Mouse (Mus musculus) liver, adult 2 months (tissue): ENCODE measurements around the gene Syt6. TPM values are rescaled to one million over a fixed set of nuclear protein-coding genes. Genes with fewer than 3 reads are reported as not detected.

Experiments used
- DNase-seq: peaks from one replicate; pipeline ENCODE4 v3.0.0-alpha.2; 2011; ENCODE audit warnings: low read depth, low spot score; ENCODE audit errors: extremely low read depth
- H3K27ac ChIP-seq: fragments of 200-500 bp; replicated peaks from 2 replicates; pipeline ENCODE4 v1.5.1; 2012; ENCODE audit warnings: low read depth, mild to moderate bottlenecking, control low read depth, inconsistent platforms, low read length; ENCODE audit not compliant: insufficient read depth
- H3K27me3 ChIP-seq: fragments of 200-500 bp; 2 replicates; pipeline ENCODE4 v1.6.1; 2012; ENCODE audit warnings: mild to moderate bottlenecking, moderate library complexity, low read length, inconsistent platforms; ENCODE audit not compliant: control insufficient read depth, insufficient read depth
- H3K36me3 ChIP-seq: fragments of 200-500 bp; 2 replicates; pipeline ENCODE4 v1.6.1; 2012; ENCODE audit warnings: low read length, inconsistent platforms; ENCODE audit not compliant: control insufficient read depth, insufficient read depth
- H3K4me1 ChIP-seq: fragments of 200-500 bp; 2 replicates; pipeline ENCODE4 v1.6.1; 2011; ENCODE audit warnings: low read length; ENCODE audit not compliant: control insufficient read depth, insufficient read depth
- H3K4me3 ChIP-seq: fragments of 200-500 bp; 2 replicates; pipeline ENCODE4 v1.5.1; 2011; ENCODE audit warnings: low read depth, mild to moderate bottlenecking, control low read depth, low read length, moderate library complexity; ENCODE audit not compliant: insufficient read depth
- H3K79me2 ChIP-seq: fragments of 200-500 bp; 2 replicates; pipeline ENCODE4 v1.6.1; 2012; ENCODE audit warnings: inconsistent platforms, mild to moderate bottlenecking, low read length, moderate library complexity; ENCODE audit not compliant: control insufficient read depth, insufficient read depth
- H3K9ac ChIP-seq: fragments of 200-500 bp; 2 replicates; pipeline ENCODE4 v1.6.1; 2012; ENCODE audit warnings: low read depth, mild to moderate bottlenecking, control low read depth, inconsistent platforms, low read length
- CTCF ChIP-seq: fragments of 200-500 bp; IDR thresholded peaks from 2 replicates; pipeline ENCODE4 v1.5.1; 2011; ENCODE audit warnings: low read depth, low read length, control low read depth
- POLR2A ChIP-seq: fragments of 200-500 bp; IDR thresholded peaks from 2 replicates; pipeline ENCODE4 v1.6.1; 2011; ENCODE audit warnings: low read length, control low read depth; ENCODE audit not compliant: insufficient read depth; ENCODE audit errors: extremely low read depth
- WGBS: fragments of 180-500 bp; shearing (Covaris S2); methylation state at CpG from one replicate; pipeline ENCODE4 v1.1.7; 2018; 5-methylcytosine and 5-hydroxymethylcytosine counted together
- polyA plus RNA-seq: library from polyadenylated mRNA; depleted of rRNA; stranded (reverse); fragments of >200 nt; gene quantifications from 2 replicates; pipeline ENCODE4 v1.2.3, GENCODE M21; 2012
- total RNA-seq: library from RNA; depleted of rRNA; stranded (reverse); fragments of >200 nt; gene quantifications from 2 replicates; pipeline ENCODE4 v1.2.3, GENCODE M21; 2014

Gene Syt6
- total and polyA plus RNA-seq, 2 experiments, result not detected

GRCm38 (mm10) chr3:103606045-103606597 lies 31.1 kb downstream of the Syt6 start:
- Histone ChIP-seq H3K4me3 (no peak overlapping the region), H3K9ac (no peak overlapping the region), H3K79me2 (no peaks in the 10 kb centered on the region), H3K36me3 (no peaks in the 10 kb centered on the region), H3K27ac (no peak overlapping the region), H3K27me3 (no peaks in the 10 kb centered on the region), H3K4me1 (no peaks in the 10 kb centered on the region)
- no peak for DNase-seq
- WGBS, result 89% methylated on average over 6 of the region's 6 CpGs
- TF ChIP-seq POLR2A (no peak), CTCF (no peak)

- H3K4me3 ChIP-seq, result no peak overlapping the region
- H3K27ac ChIP-seq, result no peak overlapping the region
- no peak overlapping the region for H3K9ac ChIP-seq
- no peaks in the 10 kb centered on the region for H3K79me2 ChIP-seq
- DNase-seq, result no peak
- TF ChIP-seq CTCF, result no peak
- TF ChIP-seq POLR2A, result no peak
- H3K4me1 ChIP-seq, result no peaks in the 10 kb centered on the region
- WGBS, result 81% methylated on average over 13 of the region's 13 CpGs
- no peaks in the 10 kb centered on the region for H3K27me3 ChIP-seq
- H3K36me3 ChIP-seq, result no peaks in the 10 kb centered on the region
Observed at GRCm38 (mm10) chr3:103606660-103607595, 31.9 kb downstream of the Syt6 start.

GRCm38 (mm10) chr3:103610231-103610630 lies 35.2 kb downstream of the Syt6 start:
- no peak for TF ChIP-seq CTCF
- TF ChIP-seq POLR2A, result no peak
- DNase-seq, result no peak
- H3K27me3 ChIP-seq, result no peaks in the 10 kb centered on the region
- H3K4me3 ChIP-seq, result no peak overlapping the region
- no peaks in the 10 kb centered on the region for H3K36me3 ChIP-seq
- no peaks in the 10 kb centered on the region for H3K4me1 ChIP-seq
- no peak overlapping the region for H3K9ac ChIP-seq
- 86% methylated on average over 5 of the region's 5 CpGs for WGBS
- H3K27ac ChIP-seq, result no peak overlapping the region
- no peaks in the 10 kb centered on the region for H3K79me2 ChIP-seq

- Histone ChIP-seq H3K36me3 (no peaks in the 10 kb centered on the region), H3K27me3 (no peaks in the 10 kb centered on the region), H3K27ac (no peak overlapping the region), H3K4me3 (no peak overlapping the region), H3K79me2 (no peaks in the 10 kb centered on the region), H3K4me1 (no peaks in the 10 kb centered on the region), H3K9ac (no peak overlapping the region)
- WGBS, result 67% methylated on average over 9 of the region's 9 CpGs
- TF ChIP-seq CTCF, result no peak
- TF ChIP-seq POLR2A, result no peak
- DNase-seq, result no peak
Observed at GRCm38 (mm10) chr3:103612636-103613355, 37.8 kb downstream of the Syt6 start.

DNA sequence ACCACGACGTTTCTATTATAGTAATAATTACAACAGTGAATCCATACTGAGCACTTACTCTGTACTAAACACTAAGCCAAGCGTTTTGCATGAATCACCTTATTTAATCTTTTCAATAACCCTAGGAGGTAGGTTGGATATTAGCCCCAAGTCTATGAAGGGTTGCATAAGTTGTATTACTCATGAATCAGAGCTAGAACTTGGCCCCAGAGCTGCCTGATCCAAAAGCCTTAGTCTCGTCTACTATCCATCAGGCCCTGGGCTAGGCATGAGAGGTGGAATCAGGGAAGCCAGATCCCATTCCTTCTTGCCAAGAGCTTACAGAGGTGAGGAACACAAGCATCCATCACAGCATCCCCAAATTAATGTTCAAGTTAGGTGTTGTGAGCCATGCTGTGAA lies 40.6 kb downstream of the Syt6 start:
- Histone ChIP-seq H3K79me2 (no peaks in the 10 kb centered on the region), H3K27me3 (no peaks in the 10 kb centered on the region), H3K27ac (no peak overlapping the region), H3K4me1 (no peaks in the 10 kb centered on the region), H3K36me3 (no peaks in the 10 kb centered on the region), H3K4me3 (no peak overlapping the region), H3K9ac (no peak overlapping the region)
- TF ChIP-seq POLR2A (no peak), CTCF (no peak)
- WGBS, result 77% methylated on average over 4 of the region's 4 CpGs
- no peak for DNase-seq
